Mouse (Mus musculus) cerebellum, adult 18-20 months (tissue): ENCODE results near the gene Mindy4.

ENCODE experiments used
- DNase-seq, 2 experiments: peaks; one replicate each; pipeline ENCODE4 v3.0.0; 2021

Mindy4 gene

DNA sequence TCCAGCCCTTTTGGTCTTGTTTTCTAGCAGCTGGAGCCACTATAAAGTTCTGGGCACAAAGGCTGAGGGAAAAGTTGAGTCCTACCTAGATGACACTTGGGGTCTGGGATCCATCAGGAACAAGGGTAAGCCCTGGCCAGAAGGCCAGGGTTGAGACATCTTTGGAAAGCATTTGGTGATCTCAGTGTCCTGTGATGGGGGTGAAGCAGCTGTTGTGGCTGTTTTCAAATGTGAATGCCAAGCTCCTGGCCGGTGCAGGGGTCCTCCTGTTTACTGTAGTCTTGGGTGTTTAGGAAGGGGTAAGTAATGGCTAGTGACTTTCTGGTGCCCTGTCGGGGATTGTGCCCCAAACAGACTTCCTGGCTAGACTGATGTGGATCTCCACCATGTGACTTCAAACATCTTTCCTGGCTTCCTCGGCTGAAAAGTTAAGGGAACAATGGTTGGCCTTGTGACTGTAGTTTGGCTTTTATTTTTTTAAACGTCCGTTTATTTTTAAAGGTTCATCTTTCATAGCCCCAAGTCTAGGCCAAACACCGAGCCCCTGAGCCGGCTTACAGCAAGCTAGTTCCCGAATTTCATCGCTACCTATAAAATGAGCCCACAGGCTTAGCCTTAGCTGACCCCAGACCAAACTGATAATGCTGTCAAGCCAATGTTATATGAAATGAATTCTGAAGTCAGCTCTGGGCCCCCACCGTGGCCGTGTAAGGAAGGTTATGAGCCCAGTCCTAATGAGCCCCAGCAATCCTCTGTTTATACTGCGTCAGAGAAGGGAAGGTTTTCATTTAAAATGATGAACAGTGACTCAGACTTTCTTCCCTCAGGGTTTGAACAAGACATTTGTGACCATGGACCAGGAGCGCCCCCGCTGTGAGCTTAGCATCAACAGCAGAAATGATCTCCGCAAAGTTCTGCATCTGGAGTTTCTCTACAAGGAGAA, 7.5 kb downstream of the Mindy4 start:
- no peak for DNase-seq

GRCm38 (mm10) chr6:55214541-55214940, 11.4 kb downstream of the Mindy4 start:
- DNase-seq, result no peak

DNA sequence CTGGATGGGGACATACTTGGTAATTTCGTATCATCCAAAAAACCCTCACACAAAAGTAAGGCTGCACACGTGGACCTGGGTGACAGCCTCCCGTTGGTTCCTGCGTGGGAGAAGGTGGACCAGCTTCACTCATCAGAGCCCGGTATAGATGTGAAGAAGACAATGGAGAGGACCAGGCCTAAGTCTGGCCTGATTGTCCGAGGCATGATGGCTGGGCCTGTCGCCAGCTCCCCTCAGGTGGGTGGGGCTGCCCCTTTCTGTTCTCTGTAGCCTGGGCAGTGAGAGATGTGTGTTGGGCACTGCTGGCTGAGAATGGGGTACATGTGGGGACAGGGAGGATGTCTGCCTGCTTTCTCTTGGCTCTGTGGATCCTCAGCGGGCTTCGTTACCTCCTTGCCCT, 15.0 kb downstream of the Mindy4 start:
- DNase-seq, result no peak

- DNase-seq, result no peak
Observed at GRCm38 (mm10) chr6:55223986-55224385, 20.8 kb downstream of the Mindy4 start.

DNA sequence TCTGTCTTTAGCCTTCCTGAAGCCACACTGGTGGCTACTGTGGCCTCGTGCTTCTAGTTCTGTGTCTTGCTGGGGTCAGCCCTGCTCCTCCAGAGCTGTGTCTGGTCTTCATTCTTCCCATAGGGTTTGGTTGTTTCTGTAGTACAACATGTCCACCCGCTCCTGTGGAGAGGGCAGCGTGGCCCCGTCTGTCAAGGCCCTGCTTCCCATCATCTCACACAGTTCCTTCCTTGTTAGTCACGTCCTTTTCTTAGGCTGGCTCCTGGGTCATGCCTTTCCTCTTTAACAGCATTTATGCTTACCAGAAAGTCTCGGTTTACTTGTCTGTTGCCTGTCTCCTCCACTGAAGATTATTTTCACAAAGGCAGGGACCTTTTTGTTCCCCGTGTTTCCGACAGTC, 26.9 kb downstream of the Mindy4 start:
- DNase-seq, result no peak

DNA sequence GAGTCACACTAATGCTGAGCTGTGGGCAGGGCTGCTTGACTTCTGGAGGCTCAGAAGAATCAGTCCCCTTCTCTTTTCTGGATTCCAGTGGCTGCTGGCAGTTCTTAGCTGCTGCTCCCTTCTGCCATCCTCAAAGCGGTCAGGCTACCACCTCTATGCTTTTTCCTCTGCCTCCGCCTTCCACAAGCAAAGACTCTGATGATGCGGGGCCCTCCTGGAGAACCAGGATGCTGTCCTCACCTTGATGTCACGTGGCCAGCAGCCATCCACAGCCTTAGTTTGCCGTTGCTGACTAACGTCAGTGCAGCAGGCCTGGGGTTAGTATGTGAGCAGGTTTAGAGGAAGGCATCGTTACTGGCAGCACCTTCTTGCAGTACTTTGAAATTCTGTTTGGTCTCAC, 28.9 kb downstream of the Mindy4 start:
- no peak for DNase-seq

- peak; percentile 52 to 55 for DNase-seq
Observed at GRCm38 (mm10) chr6:55232524-55233264, 29.5 kb downstream of the Mindy4 start.

DNA sequence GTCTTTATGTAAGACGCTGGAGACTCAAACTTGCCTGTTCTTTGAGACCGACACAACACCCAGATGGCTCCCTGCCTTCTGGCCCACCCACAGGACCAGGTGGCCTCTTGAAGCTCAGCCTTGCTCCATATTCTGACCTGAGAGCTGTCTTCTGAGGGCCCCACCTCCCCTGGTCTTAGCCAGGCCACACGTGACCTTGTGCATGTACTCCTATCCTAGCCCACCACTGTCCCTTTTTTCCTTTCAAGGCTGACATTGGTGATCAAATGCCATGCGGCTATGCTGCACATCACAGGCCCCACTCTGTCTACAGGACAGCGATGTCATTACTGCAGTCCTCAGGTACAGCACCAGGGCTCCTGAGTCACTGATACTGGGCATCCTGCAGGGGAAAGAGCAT, 30.1 kb downstream of the Mindy4 start:
- DNase-seq, result peak in 1 of 2 experiments; percentile 11

GRCm38 (mm10) chr6:55234636-55235035, 31.5 kb downstream of the Mindy4 start:
- DNase-seq, result no peak

DNA sequence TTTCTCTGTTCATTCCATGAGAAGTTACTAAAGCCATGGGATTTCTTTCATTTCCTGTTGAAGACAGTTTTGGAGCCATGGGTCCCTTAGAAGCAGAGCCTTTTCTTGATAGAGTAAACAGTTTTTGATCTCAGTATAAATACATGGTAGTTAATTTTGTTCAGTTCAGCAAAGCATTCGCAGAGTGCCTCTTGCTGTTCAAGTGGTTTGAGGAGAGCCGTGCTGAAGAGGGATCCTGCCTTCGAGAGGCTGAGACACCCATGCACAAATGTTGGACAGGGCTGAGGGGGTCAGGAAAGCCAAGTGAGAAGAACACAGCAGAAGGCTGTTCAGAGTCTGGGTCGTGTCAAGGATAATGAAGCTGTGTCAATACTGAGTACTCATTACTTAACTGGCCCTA, 32.5 kb downstream of the Mindy4 start:
- DNase-seq, result no peak

DNA sequence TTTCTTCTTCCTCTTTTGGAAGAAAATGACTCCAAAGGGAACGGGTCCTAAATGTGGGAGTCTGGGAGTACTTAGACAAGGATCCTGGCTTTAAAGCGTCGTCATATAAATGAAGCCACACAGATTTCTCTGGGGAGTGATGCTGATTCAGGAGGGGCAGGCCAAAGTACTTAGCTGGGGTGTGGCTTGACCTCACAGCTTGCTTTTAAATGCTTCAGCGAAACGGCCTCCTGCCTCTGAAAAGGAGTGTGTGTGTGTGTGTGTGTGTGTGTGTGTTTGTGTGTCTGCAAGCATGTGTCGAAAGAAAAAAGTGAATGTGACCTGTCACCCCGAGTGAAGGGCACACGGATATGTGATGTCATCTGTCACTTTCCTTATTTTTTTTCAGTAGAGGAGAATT, 36.7 kb downstream of the Mindy4 start:
- no peak for DNase-seq

DNA sequence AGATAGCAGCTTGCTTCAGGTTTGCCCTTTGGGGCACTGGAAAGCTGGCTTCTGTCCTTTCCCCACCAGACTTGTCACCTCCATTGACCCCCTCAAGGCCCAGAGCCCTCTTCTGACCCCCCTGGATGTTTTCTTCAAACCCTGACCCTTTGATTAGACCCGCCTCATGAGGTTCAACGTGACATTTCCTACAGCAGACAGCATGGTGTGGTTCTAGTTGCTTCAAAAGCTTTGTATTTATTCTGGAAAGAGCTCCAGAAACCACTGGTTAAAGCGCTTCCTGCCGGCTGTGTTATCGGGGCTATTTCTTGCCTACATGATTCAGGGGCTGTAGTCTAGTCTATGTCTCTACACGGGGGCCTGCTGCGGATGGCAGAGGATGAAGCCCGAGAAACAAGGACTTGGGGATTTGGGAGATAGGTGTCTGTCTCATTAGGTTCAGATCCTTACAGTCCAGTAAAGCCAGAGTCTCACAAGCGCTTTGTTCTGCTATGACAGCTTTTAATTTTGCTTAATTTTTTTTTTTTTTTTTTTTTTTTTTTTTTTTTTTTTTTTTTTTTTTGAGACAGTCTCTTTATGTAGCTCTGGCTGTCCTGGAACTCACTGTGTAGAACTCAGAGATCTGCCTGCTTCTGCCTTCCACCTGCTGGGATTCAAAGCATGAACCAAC, 37.5 kb downstream of the Mindy4 start:
- DNase-seq, result no peak

DNA sequence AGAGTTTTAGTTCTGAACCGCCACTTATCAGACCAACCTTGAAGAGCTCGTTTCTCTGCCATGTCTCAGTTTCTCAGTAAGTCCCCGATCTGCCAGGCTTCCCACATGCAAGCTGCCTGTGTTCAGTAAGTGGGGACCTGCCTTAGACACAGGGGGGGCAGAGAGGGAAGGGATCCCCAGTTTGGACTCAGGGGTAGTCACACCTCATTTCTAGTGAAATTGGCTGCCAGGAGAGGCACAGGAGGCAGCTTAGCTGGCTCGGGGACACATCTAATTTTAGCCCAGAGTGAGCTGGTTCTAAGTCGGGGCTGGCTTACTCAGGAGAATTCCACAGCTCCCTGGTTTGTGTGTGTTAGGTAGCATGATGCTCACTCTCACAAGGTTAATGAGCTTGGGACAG, 38.3 kb downstream of the Mindy4 start:
- peak; percentile 19 to 33 for DNase-seq

GRCm38 (mm10) chr6:55245680-55246079, 42.5 kb downstream of the Mindy4 start:
- DNase-seq, result no peak

GRCm38 (mm10) chr6:55246441-55246840, 43.3 kb downstream of the Mindy4 start:
- DNase-seq, result no peak

DNA sequence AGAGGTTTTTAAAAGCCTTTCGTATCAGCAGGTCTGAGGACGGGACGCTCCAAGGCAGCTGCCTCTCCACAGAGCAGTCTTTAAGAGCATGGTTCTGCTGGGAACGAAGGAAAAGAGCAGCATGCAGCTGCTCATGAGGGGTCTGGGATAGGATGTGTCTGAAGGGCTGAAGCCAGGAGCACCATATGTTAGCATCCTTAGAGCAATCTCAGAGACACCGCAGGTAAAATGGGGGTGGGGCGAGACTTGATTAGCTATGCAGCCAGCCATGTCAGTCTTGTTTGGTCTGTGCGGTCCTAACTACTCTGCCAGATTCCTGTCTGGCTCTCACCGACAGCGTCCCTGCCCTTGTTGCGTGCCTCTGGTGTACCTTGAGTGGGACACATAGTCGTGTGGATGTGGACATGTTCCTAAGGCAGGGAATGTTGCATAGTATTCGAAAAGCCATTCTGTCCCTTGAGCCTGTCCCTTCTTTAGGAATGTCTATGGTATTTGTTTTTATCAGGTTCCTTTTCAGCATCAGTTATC, 43.8 kb downstream of the Mindy4 start:
- DNase-seq, result no peak

GRCm38 (mm10) chr6:55249263-55249662, 46.1 kb downstream of the Mindy4 start:
- DNase-seq, result no peak

GRCm38 (mm10) chr6:55250809-55251208, 47.6 kb downstream of the Mindy4 start:
- no peak for DNase-seq

GRCm38 (mm10) chr6:55251596-55251995, 48.4 kb downstream of the Mindy4 start:
- DNase-seq, result no peak

- no peak for DNase-seq
Observed at GRCm38 (mm10) chr6:55252731-55253247, 49.6 kb downstream of the Mindy4 start.

GRCm38 (mm10) chr6:55256500-55257191, 53.5 kb downstream of the Mindy4 start:
- no peak for DNase-seq

DNA sequence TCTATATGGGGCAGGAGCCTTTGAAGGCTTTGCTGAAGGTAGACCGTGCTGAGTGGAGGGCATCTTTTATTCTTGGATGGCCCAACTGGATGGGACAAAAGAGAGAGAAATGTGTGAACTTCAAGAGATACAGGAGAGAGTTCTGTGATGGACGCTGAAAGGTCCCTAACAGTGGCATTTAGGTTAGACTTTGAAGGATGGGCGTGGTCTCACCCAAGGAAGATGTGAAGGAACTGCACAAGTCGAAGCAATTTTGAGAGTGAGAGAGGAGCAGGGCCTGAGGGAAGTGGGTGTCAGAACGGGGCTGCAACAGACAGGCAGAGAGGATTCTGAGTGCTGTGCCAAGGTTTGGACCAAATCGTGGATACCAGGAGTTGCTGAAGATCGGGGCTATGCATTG, 54.1 kb downstream of the Mindy4 start:
- DNase-seq, result no peak
